Mouse (Mus musculus) neural tube, embryonic 12.5 days (tissue): ENCODE results near the gene Cfl1. TPM values are rescaled to one million over a fixed set of nuclear protein-coding genes. Genes with fewer than 3 reads are reported as not detected.

Source experiments
- ATAC-seq: fragments of 200-750 bp; cut with Nextera tagmentation; 2 replicates; pipeline ENCODE4 v1.8.0; 2017; ENCODE audit warnings: low read depth, mild to moderate bottlenecking, moderate TSS enrichment, moderate library complexity; ENCODE audit not compliant: low FRiP score
- H3K27ac ChIP-seq: fragments of 300-500 bp; sonication (generic); 2 replicates; pipeline ENCODE4 v1.5.1; 2016
- H3K27me3 ChIP-seq: fragments of 300-500 bp; sonication (generic); replicated peaks from 2 replicates; pipeline ENCODE4 v1.6.1; 2016; ENCODE audit warnings: mild to moderate bottlenecking
- H3K36me3 ChIP-seq: fragments of 300-500 bp; sonication (generic); 2 replicates; pipeline ENCODE4 v1.6.1; 2016; ENCODE audit warnings: mild to moderate bottlenecking
- H3K4me1 ChIP-seq: fragments of 300-500 bp; sonication (generic); 2 replicates; pipeline ENCODE4 v1.6.1; 2016
- H3K4me2 ChIP-seq: fragments of 300-500 bp; sonication (generic); replicated peaks from 2 replicates; pipeline ENCODE4 v1.6.1; 2016; ENCODE audit warnings: mild to moderate bottlenecking
- H3K4me3 ChIP-seq: fragments of 300-500 bp; sonication (generic); 2 replicates; pipeline ENCODE4 v1.5.1; 2016
- H3K9ac ChIP-seq: fragments of 300-500 bp; sonication (generic); 2 replicates; pipeline ENCODE4 v1.6.1; 2016; ENCODE audit warnings: mild to moderate bottlenecking
- H3K9me3 ChIP-seq: fragments of 300-500 bp; sonication (generic); 2 replicates; pipeline ENCODE4 v1.6.1; 2016; ENCODE audit warnings: mild to moderate bottlenecking
- WGBS: fragments of 180-500 bp; shearing (Covaris S2); methylation state at CpG from one replicate; pipeline ENCODE4 v1.1.7; 2016; 5-methylcytosine and 5-hydroxymethylcytosine counted together
- polyA plus RNA-seq: library from polyadenylated mRNA; unstranded; fragments of >200 nt; fragmentation: Nextera tagmentation; extraction: Ambion mirVana; gene quantifications from 2 replicates; pipeline ENCODE4 v1.2.1, GENCODE M21; 2016

Cfl1 gene
- polyA plus RNA-seq, 1 experiment from 2014 or later: 3,361 TPM

DNA sequence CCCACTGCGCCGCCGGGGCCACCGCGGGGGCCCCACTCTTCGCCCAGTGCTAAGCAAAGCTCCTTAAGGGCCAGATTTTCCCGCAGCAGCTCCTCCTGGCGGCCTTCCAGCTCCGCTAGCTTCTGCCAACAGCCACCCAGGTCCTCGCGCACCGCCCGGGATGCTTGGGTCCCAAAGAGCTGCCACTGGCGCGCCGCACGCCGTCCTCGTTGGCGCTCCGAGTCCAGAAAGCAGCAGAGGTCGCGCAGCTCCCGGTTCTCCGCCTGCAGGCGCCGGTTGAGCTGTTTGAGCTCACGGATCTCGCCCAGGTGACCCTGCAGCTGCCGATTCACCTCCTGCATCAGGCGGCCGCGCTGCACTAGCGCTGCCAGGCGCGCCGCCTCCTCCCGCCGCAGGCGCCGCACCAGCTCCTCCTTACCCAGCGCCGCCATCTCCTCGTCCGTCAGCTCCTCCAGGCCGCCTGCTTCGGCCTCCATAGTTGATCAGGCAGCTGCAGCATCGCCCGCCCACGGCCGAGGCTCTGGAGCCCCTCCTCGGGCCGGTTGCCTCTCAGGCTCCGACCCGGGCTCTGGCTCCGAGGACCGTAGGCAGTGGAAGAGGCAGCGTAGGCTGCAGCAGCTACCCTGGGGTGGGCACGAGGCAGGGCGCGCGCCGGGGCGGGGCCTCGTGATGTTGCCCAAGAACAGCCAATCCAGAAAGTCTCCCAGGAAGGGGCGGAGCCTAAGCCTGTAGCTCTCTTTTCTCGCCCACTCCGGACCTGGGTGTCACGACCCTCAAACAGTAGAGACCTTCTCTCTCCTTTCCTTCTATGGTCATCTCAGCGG, 33.1 kb upstream of the Cfl1 start:
- peak overlapping the region; percentile 88 for H3K9ac ChIP-seq
- WGBS: under 1% methylated on average over 70 of the region's 70 CpGs
- peak overlapping the region; percentile 93 for H3K27ac ChIP-seq
- H3K4me2 ChIP-seq: peak overlapping the region; percentile 99
- H3K27me3 ChIP-seq: no peaks in the 10 kb centered on the region; the same call in 1 of the 2 replicates
- H3K9me3 ChIP-seq: no peaks in the 10 kb centered on the region
- ATAC-seq: peak; percentile 85
- peak overlapping the region; percentile 77 for H3K4me3 ChIP-seq
- H3K36me3 ChIP-seq: peaks cover 10% of the 10 kb centered on the region; the same call in 1 of the 2 replicates
- H3K4me1 ChIP-seq: peaks cover 37% of the 10 kb centered on the region

GRCm38 (mm10) chr19:5457746-5458442, 32.4 kb upstream of the Cfl1 start, which contains the start of gene Ccdc85b:
Ccdc85b (minus strand) TSS chr19:5457894.
- peak within 1 kb of the TSS; percentile 77 for H3K4me3 ChIP-seq
- WGBS: 17% methylated on average over 14 of the region's 14 CpGs
- peaks cover 37% of the 10 kb centered on the region for H3K4me1 ChIP-seq
- H3K9ac ChIP-seq: peak within 1 kb of the TSS; percentile 88
- H3K27me3 ChIP-seq: no peaks in the 10 kb centered on the region; the same call in 1 of the 2 replicates
- no peak for ATAC-seq
- peak within 1 kb of the TSS; percentile 93 for H3K27ac ChIP-seq
- peak within 1 kb of the TSS; percentile 99 for H3K4me2 ChIP-seq
- peaks cover 16% of the 10 kb centered on the region; the same call in 1 of the 2 replicates for H3K36me3 ChIP-seq
- H3K9me3 ChIP-seq: no peaks in the 10 kb centered on the region

GRCm38 (mm10) chr19:5459019-5459418, 31.2 kb upstream of the Cfl1 start:
- ATAC-seq: no peak
- Histone ChIP-seq H3K27me3 (no peaks in the 10 kb centered on the region; the same call in 1 of the 2 replicates), H3K4me2 (no peak overlapping the region), H3K4me1 (peaks cover 42% of the 10 kb centered on the region), H3K4me3 (no peak overlapping the region), H3K36me3 (peaks cover 19% of the 10 kb centered on the region), H3K27ac (no peak overlapping the region), H3K9me3 (no peaks in the 10 kb centered on the region), H3K9ac (no peak overlapping the region)
- WGBS: 71% methylated on average over 7 of the region's 7 CpGs

DNA sequence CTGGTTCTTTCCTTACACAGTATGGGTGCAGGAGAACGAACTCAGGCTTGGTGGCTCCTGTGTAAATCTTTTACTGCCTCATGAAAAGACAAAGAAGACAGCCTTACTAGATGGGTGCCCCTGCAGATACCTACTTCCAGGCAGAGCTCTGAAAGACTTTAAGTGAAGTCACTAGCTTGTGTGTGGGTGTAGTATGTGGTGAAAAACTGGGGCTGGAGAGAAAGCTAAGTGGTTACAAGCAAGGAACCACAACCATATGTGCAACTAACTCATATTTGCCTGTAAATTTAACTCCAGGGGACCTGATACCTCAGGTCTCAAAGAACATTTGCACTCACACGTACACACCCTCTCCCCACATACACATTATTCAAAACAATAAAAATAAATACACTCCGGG, 30.4 kb upstream of the Cfl1 start:
- no peak for ATAC-seq
- no peaks in the 10 kb centered on the region; the same call in 1 of the 2 replicates for H3K27me3 ChIP-seq
- H3K36me3 ChIP-seq: peaks cover 13% of the 10 kb centered on the region
- 22% methylated on average over 3 of the region's 3 CpGs for WGBS
- peak overlapping the region; percentile 78 for H3K9ac ChIP-seq
- H3K4me3 ChIP-seq: peak overlapping the region; percentile 73
- peak overlapping the region; percentile 94 for H3K4me2 ChIP-seq
- no peaks in the 10 kb centered on the region for H3K9me3 ChIP-seq
- no peak overlapping the region for H3K27ac ChIP-seq
- peaks cover 43% of the 10 kb centered on the region for H3K4me1 ChIP-seq

- Histone ChIP-seq H3K27ac (no peak within 1 kb of the TSS), H3K9ac (peak within 1 kb of the TSS; percentile 78), H3K4me1 (peaks cover 37% of the 10 kb centered on the region), H3K4me3 (peak within 1 kb of the TSS; percentile 73), H3K4me2 (peak within 1 kb of the TSS; percentile 94), H3K9me3 (no peaks in the 10 kb centered on the region), H3K36me3 (peaks cover 19% of the 10 kb centered on the region), H3K27me3 (no peaks in the 10 kb centered on the region; the same call in 1 of the 2 replicates)
- WGBS: under 1% methylated on average over 32 of the region's 32 CpGs
- peak; percentile 54; the same call in 1 of the 2 replicates for ATAC-seq
These were observed 29.8 kb upstream of the Cfl1 start, which contains the start of gene Fibp for GRCm38 (mm10) chr19:5460465-5460911. Fibp (plus strand) TSS chr19:5460615.

GRCm38 (mm10) chr19:5461411-5461810, 28.8 kb upstream of the Cfl1 start:
- Histone ChIP-seq H3K27ac (no peak overlapping the region), H3K27me3 (no peaks in the 10 kb centered on the region; the same call in 1 of the 2 replicates), H3K4me3 (peak overlapping the region; percentile 73), H3K4me2 (peak overlapping the region; percentile 94), H3K36me3 (peaks cover 28% of the 10 kb centered on the region), H3K9me3 (no peaks in the 10 kb centered on the region), H3K9ac (peak overlapping the region; percentile 78; the same call in 1 of the 2 replicates), H3K4me1 (peaks cover 27% of the 10 kb centered on the region)
- no peak for ATAC-seq
- WGBS: 89% methylated on average over 6 of the region's 6 CpGs

- Histone ChIP-seq H3K27me3 (no peaks in the 10 kb centered on the region; the same call in 1 of the 2 replicates), H3K4me1 (peaks cover 22% of the 10 kb centered on the region), H3K4me2 (no peak overlapping the region), H3K27ac (no peak overlapping the region), H3K36me3 (peaks cover 41% of the 10 kb centered on the region), H3K9ac (no peak overlapping the region), H3K4me3 (0 out of 2 replicates have a peak overlapping the region, but pooled peaks have one; percentile 2), H3K9me3 (no peaks in the 10 kb centered on the region)
- ATAC-seq: no peak
- WGBS: 90% methylated on average over 9 of the region's 9 CpGs
These were observed 27.0 kb upstream of the Cfl1 start for GRCm38 (mm10) chr19:5463212-5463611.

DNA sequence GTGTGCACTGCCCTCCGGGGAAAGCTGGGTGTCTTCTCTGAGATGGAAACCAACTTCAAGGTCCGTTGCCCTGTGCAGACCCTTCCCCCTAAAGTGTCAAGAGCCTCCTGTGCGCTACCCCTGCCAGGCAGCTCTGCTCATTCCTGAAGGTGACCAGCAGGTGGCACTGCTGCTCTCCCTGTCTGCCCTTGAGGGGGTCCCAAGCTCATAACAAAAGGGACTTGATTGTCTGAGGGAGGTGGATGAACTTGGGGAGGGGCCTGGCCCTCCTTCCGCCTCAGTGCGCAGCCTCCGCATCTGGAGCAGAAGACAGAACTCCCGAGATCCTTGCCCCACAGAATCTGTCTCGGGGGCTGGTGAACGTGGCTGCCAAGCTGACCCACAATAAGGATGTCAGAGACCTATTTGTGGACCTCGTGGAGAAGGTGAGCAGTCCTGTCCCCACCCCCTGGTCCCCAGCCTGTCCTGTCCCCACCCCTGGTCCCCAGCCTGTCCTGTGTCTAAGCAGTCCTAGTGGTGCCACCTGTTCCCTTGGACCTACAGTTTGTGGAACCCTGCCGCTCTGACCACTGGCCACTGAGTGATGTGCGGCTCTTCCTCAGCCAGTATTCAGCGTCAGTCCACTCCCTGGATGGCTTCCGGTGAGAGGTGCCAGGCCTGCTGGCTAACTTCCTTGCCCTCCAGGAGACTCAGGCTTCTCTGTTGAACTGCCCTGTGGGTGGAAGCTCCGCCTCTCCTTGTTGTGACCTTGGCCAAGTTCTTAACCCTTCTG, 26.3 kb upstream of the Cfl1 start:
- Histone ChIP-seq H3K27ac (no peak overlapping the region), H3K9me3 (no peaks in the 10 kb centered on the region), H3K27me3 (no peaks in the 10 kb centered on the region; the same call in 1 of the 2 replicates), H3K4me2 (peak overlapping the region; percentile 58), H3K9ac (peak overlapping the region; percentile 57), H3K4me1 (peaks cover 22% of the 10 kb centered on the region), H3K4me3 (peak overlapping the region; percentile 18; the same call in 1 of the 2 replicates), H3K36me3 (peaks cover 41% of the 10 kb centered on the region)
- WGBS: 45% methylated on average over 15 of the region's 15 CpGs
- ATAC-seq: peak; percentile 63

- Histone ChIP-seq H3K27me3 (no peaks in the 10 kb centered on the region), H3K9me3 (no peaks in the 10 kb centered on the region), H3K9ac (no peak overlapping the region), H3K4me2 (no peak overlapping the region), H3K36me3 (peaks cover 41% of the 10 kb centered on the region), H3K27ac (no peak overlapping the region), H3K4me1 (peaks cover 19% of the 10 kb centered on the region), H3K4me3 (no peak overlapping the region)
- ATAC-seq: no peak
- WGBS: 96% methylated on average over 8 of the region's 8 CpGs
These were observed 25.2 kb upstream of the Cfl1 start for GRCm38 (mm10) chr19:5465037-5465436.

- Histone ChIP-seq H3K36me3 (peaks cover 41% of the 10 kb centered on the region), H3K27ac (no peak overlapping the region), H3K9ac (no peak overlapping the region), H3K4me1 (peaks cover 10% of the 10 kb centered on the region), H3K9me3 (no peaks in the 10 kb centered on the region), H3K27me3 (no peaks in the 10 kb centered on the region), H3K4me3 (no peak overlapping the region), H3K4me2 (no peak overlapping the region)
- WGBS: 94% methylated on average over 6 of the region's 6 CpGs
- no peak for ATAC-seq
These were observed 23.2 kb upstream of the Cfl1 start for GRCm38 (mm10) chr19:5466916-5467500.

DNA sequence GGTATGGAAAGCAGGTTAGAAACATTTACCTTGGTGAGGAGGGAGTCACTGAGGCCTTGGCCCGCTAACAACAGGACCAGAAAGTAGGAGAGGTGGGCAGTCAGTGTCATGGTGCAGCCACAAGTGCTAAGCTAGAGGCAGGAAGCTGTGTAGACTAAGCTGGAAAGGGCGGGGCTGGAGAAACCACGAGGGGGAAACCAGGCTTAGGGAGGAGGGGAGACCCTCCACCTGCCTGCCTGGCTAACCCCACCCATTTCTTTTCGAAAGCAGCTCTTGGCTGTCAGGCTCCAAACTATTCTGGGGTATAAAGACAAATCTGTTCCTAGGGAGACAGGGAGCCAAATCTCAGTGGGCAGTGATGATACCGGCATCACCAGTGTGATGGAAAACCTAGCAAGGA, 21.9 kb upstream of the Cfl1 start, which contains the start of gene Ctsw:
TSS of gene Ctsw (minus strand) at position 134 of the 400 bp plus-strand sequence.
- no peak within 1 kb of the TSS for H3K27ac ChIP-seq
- no peaks in the 10 kb centered on the region for H3K9me3 ChIP-seq
- peaks cover 10% of the 10 kb centered on the region for H3K4me1 ChIP-seq
- no peak within 1 kb of the TSS for H3K9ac ChIP-seq
- peaks cover 30% of the 10 kb centered on the region for H3K36me3 ChIP-seq
- no peak within 1 kb of the TSS for H3K4me2 ChIP-seq
- 64% methylated on average over 5 of the region's 5 CpGs for whole genome bisulfite sequencing
- H3K4me3 ChIP-seq: no peak within 1 kb of the TSS
- no peaks in the 10 kb centered on the region for H3K27me3 ChIP-seq
- ATAC-seq: no peak
